Mouse (Mus musculus): ENCODE data around the gene Nudt2.

Gene Nudt2

GRCm38 (mm10) chr4:41464345-41465286 lies at the start of gene Nudt2, which contains the start of gene Kif24:
Nudt2 (plus strand) TSS chr4:41465151.
Kif24 (minus strand) TSS chr4:41464887.
- under 1% methylated on average over 70 of the region's 70 CpGs for WGBS

- WGBS = 63% methylated on average over 5 of the region's 5 CpGs
Observed at GRCm38 (mm10) chr4:41438931-41439330, 26.0 kb upstream of the Nudt2 start.

- WGBS = 83% methylated on average over 4 of the region's 4 CpGs
Observed at GRCm38 (mm10) chr4:41442790-41443302, 22.1 kb upstream of the Nudt2 start.

DNA sequence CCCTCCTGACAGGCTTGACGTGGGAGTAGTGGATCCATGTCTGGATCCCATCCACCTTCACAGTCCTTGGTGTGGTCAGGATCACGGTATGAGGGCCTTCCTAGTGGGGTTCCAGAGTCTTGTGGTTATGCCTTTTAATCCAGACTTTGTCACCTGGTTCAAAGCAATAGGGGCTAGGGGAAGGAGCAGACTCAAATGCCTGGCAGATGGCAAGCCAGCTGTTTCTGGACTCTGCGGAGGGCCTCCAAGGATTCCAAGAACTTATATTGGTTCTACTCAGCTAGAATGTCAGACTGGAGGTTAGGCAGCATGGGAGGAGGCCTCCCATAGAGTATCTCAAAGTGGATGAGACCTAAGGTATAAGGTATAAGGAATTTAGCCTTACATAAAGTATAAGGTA lies 17.4 kb upstream of the Nudt2 start:
- 97% methylated on average over 3 of the region's 3 CpGs for WGBS

DNA sequence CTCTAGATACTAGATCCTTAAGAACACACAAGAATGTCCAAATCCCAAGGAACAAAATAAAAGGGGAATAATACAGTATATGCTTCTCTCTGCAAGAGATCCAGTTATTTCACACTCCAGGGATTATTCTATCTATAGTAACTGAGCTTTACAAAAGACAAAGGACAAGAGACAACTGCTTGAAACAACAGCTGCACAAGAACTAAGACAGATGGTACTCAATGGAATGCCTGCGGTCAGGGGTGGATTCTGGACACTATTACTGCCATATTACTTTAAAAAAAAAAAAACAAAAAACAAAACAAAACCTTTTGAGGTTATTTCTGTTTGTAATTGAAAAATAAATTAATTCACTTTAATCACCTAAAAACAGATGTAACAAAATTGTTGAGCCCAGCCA lies 4.3 kb upstream of the Nudt2 start:
- 91% methylated on average over 1 of the region's 1 CpGs for WGBS

DNA sequence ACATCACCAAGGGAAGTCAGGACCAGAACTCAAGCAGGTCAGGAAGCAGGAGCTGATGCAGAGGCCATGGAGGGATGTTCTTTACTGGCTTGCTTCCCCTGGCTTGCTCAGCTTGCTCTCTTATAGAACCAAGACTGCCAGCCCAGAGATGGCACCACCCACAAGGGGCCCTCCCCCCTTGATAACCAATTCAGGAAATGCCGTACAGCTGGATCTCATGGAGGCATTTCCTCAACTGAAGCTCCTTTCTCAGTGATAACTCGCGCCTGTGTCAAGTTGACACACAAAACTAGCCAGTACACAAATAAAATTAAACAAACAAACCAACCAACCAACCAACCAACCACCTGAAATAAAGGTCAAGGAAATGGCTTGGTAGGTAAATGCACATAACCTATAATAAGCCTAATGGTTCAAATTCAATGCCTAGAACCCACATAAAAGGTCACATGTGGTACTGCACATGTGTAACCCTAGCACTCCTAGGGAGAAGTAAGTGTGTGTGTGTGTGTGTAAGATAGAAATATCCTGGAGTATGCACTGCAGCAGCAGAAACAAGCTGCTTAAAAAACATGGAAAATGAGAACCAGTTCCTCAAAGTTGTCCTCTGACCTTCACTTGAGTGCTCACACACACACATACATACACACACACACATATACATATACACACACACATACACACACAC lies 1.8 kb upstream of the Nudt2 start:
- WGBS = 68% methylated on average over 3 of the region's 3 CpGs

DNA sequence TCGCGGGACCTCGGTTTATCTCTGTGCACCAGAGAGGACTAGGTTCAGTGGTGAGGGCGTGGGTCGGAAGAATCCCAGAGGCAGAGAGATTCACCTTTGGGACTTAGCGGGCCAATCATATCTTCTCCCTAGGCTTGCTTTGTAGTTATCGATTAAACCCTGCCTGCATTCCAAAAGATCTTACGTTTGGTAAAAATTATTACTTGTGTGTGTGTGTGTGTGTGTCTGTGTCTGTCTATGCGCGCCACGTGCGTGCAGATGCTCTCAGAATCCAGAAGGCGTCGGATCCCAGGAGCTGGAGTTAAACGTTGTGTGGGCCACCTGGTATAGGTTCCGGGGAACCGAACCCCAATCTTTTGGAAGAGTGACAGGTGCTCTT lies 325 bp downstream of the Nudt2 start:
- WGBS = 5% methylated on average over 17 of the region's 17 CpGs

- WGBS = 48% methylated on average over 17 of the region's 17 CpGs
Observed at GRCm38 (mm10) chr4:41468396-41469080, 3.6 kb downstream of the Nudt2 start.

- 54% methylated on average over 10 of the region's 10 CpGs for WGBS
Observed at GRCm38 (mm10) chr4:41469199-41469598, 4.2 kb downstream of the Nudt2 start.

GRCm38 (mm10) chr4:41470051-41470683 lies 5.2 kb downstream of the Nudt2 start:
- WGBS = 44% methylated on average over 7 of the region's 7 CpGs

DNA sequence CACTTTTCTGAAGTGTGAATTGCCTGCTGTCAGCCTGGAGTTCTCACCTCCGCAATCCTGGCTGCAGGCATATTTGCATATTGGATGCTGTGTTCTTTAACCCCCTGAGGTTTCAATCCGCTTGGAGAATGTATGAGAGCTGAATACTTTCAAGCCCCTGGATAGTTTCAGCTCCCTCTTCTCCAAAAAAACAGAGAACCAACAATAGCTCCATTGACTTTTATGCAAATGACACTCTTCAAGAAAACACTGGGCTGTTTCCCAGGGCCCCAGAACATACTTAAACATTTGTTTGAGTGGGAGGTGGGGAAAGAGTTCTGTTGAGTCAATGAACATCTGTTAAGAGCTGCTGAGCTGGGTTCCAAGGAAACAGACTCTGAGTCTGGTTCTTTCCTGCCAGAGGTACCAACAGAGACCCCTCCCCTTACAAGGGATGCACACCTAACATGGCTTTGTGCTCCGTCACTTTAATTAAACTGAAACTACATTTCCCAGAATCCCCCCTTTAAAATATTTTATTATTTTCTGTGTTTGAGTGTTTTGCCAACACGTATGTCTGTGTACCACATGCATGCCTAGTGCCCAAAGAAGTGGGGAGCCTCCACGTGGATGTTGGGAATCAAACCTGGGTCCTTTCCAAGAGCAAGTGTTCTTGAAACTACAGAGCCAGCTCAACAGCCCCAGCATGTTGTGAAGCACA lies 5.9 kb downstream of the Nudt2 start:
- 20% methylated on average over 5 of the region's 5 CpGs for WGBS

- WGBS = 76% methylated on average over 1 of the region's 1 CpGs
Observed at GRCm38 (mm10) chr4:41471384-41471689, 6.4 kb downstream of the Nudt2 start.

- 93% methylated on average over 9 of the region's 9 CpGs for WGBS
Observed at GRCm38 (mm10) chr4:41477648-41478160, 12.8 kb downstream of the Nudt2 start.

- 81% methylated on average over 4 of the region's 4 CpGs for WGBS
Observed at GRCm38 (mm10) chr4:41478751-41479455, 14.0 kb downstream of the Nudt2 start.

GRCm38 (mm10) chr4:41479456-41479804 lies 14.5 kb downstream of the Nudt2 start:
- WGBS = 53% methylated on average over 1 of the region's 1 CpGs

- WGBS = 71% methylated on average over 8 of the region's 8 CpGs
Observed at GRCm38 (mm10) chr4:41480254-41480653, 15.3 kb downstream of the Nudt2 start.

DNA sequence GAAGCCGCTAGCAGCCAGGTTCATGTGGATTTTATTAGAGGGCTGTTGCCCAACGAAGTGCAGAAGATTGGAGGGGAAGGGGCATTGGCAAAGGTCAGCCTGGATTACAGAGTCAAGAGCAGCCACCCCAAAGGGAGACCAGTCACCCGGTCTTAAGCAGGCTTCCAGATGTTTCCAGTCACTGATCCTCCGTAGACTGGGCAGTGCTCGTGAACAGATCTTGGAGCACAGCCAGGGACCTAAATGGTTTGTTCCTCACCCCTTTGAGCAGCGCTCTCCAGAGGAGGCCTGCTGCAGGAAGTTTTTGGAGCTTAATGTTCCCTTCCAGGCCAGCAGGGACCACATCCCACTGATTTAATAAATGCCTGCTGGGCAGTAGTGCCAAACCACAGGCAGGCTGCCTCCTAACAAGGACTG lies 16.7 kb downstream of the Nudt2 start:
- 48% methylated on average over 6 of the region's 6 CpGs for WGBS

DNA sequence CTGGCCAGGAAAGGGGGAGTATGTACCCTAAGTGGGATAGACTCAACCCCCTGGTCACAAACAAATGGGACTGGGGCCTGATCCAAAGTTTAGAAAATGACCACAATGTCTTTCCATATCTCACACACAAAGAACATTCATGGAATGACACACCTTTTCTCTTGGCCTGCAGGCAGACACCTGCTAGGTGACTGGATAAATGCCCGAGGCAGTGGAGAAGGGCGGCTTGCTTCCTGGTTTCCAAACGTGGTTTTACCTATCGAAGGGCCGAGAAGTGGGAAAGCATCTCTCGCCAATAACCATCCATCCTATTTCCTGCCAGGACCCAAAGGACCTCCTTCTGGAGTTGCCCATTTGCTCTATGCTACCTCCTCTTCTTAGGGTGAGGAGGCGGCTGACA lies 28.0 kb downstream of the Nudt2 start:
- WGBS = 93% methylated on average over 7 of the region's 7 CpGs

GRCm38 (mm10) chr4:41493464-41494116 lies 28.6 kb downstream of the Nudt2 start:
- 90% methylated on average over 3 of the region's 3 CpGs for WGBS

DNA sequence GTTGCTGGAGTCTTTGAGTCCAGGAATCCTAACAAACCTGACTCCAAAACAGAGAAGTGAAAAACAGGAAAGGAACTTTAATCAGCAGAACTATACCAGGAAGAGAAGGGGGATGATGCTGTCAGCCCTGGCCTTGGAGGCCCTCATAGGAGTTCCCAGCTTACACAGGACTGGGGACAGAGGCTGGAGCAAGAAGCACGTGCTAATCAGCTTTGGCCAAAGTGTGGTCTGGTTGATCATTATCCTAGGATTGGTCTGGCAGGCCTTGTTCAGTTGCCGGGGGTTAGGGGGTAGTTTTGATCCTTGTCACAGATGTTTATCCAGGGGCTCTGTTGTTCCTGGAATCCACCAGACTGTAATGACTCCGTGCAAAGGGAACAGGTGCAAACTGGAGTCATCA lies 29.4 kb downstream of the Nudt2 start:
- WGBS = 58% methylated on average over 3 of the region's 3 CpGs
